Mouse (Mus musculus) testis, adult 2 months (tissue): ENCODE measurements around the gene Lrrc8d.

ENCODE experiments used
- CTCF ChIP-seq: fragments of 200-500 bp; IDR thresholded peaks from 2 replicates; pipeline ENCODE4 v1.5.1; 2012; ENCODE audit warnings: low read depth, mild to moderate bottlenecking, inconsistent platforms, low read length, moderate library complexity; ENCODE audit not compliant: control insufficient read depth, insufficient read depth, insufficient replicate concordance
- POLR2A ChIP-seq: fragments of 200-500 bp; IDR thresholded peaks from 2 replicates; pipeline ENCODE4 v1.6.1; 2012; ENCODE audit warnings: low read depth, mild to moderate bottlenecking, inconsistent platforms, low read length, moderate library complexity; ENCODE audit not compliant: control insufficient read depth

GRCm38 (mm10) chr5:105867427-105867826 is 167.7 kb downstream of the Lrrc8d start:
- TF ChIP-seq CTCF: no peak
- no peak for TF ChIP-seq POLR2A
